Mouse (Mus musculus): ENCODE measurements around the gene Memo1.
"Not testable (repeated sequence)": the region's sequence is repeated elsewhere in the genome, so short reads cannot be mapped to it uniquely, and the experiment has no call there.

GRCm38 (mm10) chr17:74328146-74328545 is 32.8 kb upstream of the Memo1 start:
- peak; percentile 34; the same call in 1 of the 2 replicates for TF ChIP-seq CTCF (IDR thresholded peaks at IDR 0.05; ENCODE audit: borderline replicate concordance, insufficient read depth, low read length)
- TF ChIP-seq POLR2A (IDR thresholded peaks at IDR 0.05; ENCODE audit: low read depth, low read length): not testable (repeated sequence)
